Mouse (Mus musculus): ENCODE measurements at regions not wholly inside any gene's neighbourhood (a gene's known extent, or its start where the extent isn't known, plus 50 kb on each side); places are given as distances from the start of the nearest gene placed in this dataset.

GRCm38 (mm10) chr13:110594630-110595029 lies 199.8 kb downstream of the Plk2 start:
- Histone ChIP-seq H3K9me3 (replicated peaks; ENCODE audit: low read length) (no peaks in the 10 kb centered on the region), H3K27me3 (replicated peaks) (no peaks in the 10 kb centered on the region), H3K27ac (ENCODE audit: insufficient read depth, low read depth) (no peak overlapping the region), H3K9ac (ENCODE audit: insufficient read depth, low read depth) (no peak overlapping the region), H3K4me2 (ENCODE audit: insufficient read depth, low read depth, poor library complexity, severe bottlenecking) (no peak overlapping the region), H3K4me1 (ENCODE audit: control insufficient read depth in 1 of 2, insufficient read depth in 2 of 2) (0 out of 4 replicates have a peak, but pooled peaks cover 0 to 3% of the 10 kb centered on the region in 2 experiments), H3K79me2 (replicated peaks; ENCODE audit: control insufficient read depth, extremely low read depth, insufficient read depth, poor library complexity, severe bottlenecking) (no peaks in the 10 kb centered on the region), H3K36me3 (replicated peaks in 1 of 2; ENCODE audit: control insufficient read depth in 1 of 2, insufficient read depth in 1 of 2, low read length in 1 of 2) (no peaks in the 10 kb centered on the region), H3K4me3 (replicated peaks in 1 of 3; ENCODE audit: low read depth in 2 of 3, low read length in 2 of 3, poor library complexity in 1 of 3) (no peak overlapping the region)
- in situ Hi-C loops (cut with MboI; ENCODE audit: low pct_ligation_motif_present, low pct_unique_long_range_greater_than_20kb, low sequenced_read_pairs) (no loop called here), dilution Hi-C loops (cut with MboI; ENCODE audit: extremely low pct_ligation_motif_present, extremely low pct_unique_long_range_greater_than_20kb, low sequenced_read_pairs) (no loop called here)
- TF ChIP-seq CHD2 (IDR thresholded peaks at IDR 0.05; ENCODE audit: low read length) (no peak), SIN3A (IDR thresholded peaks at IDR 0.05; ENCODE audit: low read length) (no peak), POLR2A (IDR thresholded peaks at IDR 0.05; ENCODE audit: low read depth, low read length) (no peak), MAFK (IDR thresholded peaks at IDR 0.05; ENCODE audit: insufficient replicate concordance, low read length) (no peak), CHD1 (IDR thresholded peaks at IDR 0.05; ENCODE audit: low read depth, low read length) (no peak), ZC3H11A (IDR thresholded peaks at IDR 0.05; ENCODE audit: low read depth, low read length) (no peak), EP300 (IDR thresholded peaks at IDR 0.05; ENCODE audit: low read length) (no peak), UBTF (IDR thresholded peaks at IDR 0.05; ENCODE audit: low read depth, low read length) (no peak), HCFC1 (IDR thresholded peaks at IDR 0.05; ENCODE audit: low read depth, low read length) (no peak), NRF1 (IDR thresholded peaks at IDR 0.05; ENCODE audit: low read depth, low read length) (no peak), USF2 (conservative IDR thresholded peaks at IDR 0.05; ENCODE audit: low read depth, low read length) (no peak), RCOR1 (conservative IDR thresholded peaks at IDR 0.05; ENCODE audit: low read depth, low read length) (no peak), MAZ (IDR thresholded peaks at IDR 0.05; ENCODE audit: low read depth, low read length) (no peak), IRF4 (IDR thresholded peaks at IDR 0.05; ENCODE audit: low read depth, low read length) (no peak)
- no peak for DNase-seq (ENCODE audit: extremely low read depth)

- DNase-seq (ENCODE audit: extremely low read depth): no peak
- H3K27ac ChIP-seq (ENCODE audit: insufficient read depth, low read depth): no peak overlapping the region
- dilution Hi-C loops (cut with MboI; ENCODE audit: extremely low pct_ligation_motif_present, extremely low pct_unique_long_range_greater_than_20kb, low sequenced_read_pairs): no loop called here
- H3K4me3 ChIP-seq (replicated peaks in 1 of 3; ENCODE audit: low read depth in 2 of 3, low read length in 2 of 3, poor library complexity in 1 of 3): no peak overlapping the region
- no peak overlapping the region for H3K4me2 ChIP-seq (ENCODE audit: insufficient read depth, low read depth, poor library complexity, severe bottlenecking)
- peaks cover 0 to 3% of the 10 kb centered on the region in 2 experiments; a peak in 1 of 4 replicates for H3K4me1 ChIP-seq (ENCODE audit: control insufficient read depth in 1 of 2, insufficient read depth in 2 of 2)
- no peak overlapping the region for H3K9ac ChIP-seq (ENCODE audit: insufficient read depth, low read depth)
- TF ChIP-seq POLR2AphosphoS2 (IDR thresholded peaks at IDR 0.05; ENCODE audit: low read depth, low read length): no peak
- TF ChIP-seq E2F4 (IDR thresholded peaks at IDR 0.05; ENCODE audit: insufficient replicate concordance, low read depth, low read length): no peak
- no peak for TF ChIP-seq NRF1 (IDR thresholded peaks at IDR 0.05; ENCODE audit: low read depth, low read length)
- TF ChIP-seq EP300 (IDR thresholded peaks at IDR 0.05; ENCODE audit: low read length): no peak
- TF ChIP-seq BHLHE40 (IDR thresholded peaks at IDR 0.05; ENCODE audit: low read depth, low read length): no peak
- in situ Hi-C loops (cut with MboI; ENCODE audit: low pct_ligation_motif_present, low pct_unique_long_range_greater_than_20kb, low sequenced_read_pairs): no loop called here
- H3K79me2 ChIP-seq (replicated peaks; ENCODE audit: control insufficient read depth, extremely low read depth, insufficient read depth, poor library complexity, severe bottlenecking): no peaks in the 10 kb centered on the region
- no peaks in the 10 kb centered on the region for H3K27me3 ChIP-seq (replicated peaks)
- no peaks in the 10 kb centered on the region for H3K36me3 ChIP-seq (replicated peaks in 1 of 2; ENCODE audit: control insufficient read depth in 1 of 2, insufficient read depth in 1 of 2, low read length in 1 of 2)
- no peaks in the 10 kb centered on the region for H3K9me3 ChIP-seq (replicated peaks; ENCODE audit: low read length)
These were observed 204.8 kb downstream of the Plk2 start for GRCm38 (mm10) chr13:110599666-110600065.

Data from CH12.LX (cell line).